Mouse (Mus musculus) lung, postnatal 0 days (tissue): ENCODE measurements at regions not wholly inside any gene's neighbourhood (a gene's known extent, or its start where the extent isn't known, plus 50 kb on each side); places are given as distances from the start of the nearest gene placed in this dataset.

Experiments used
- ATAC-seq: fragments of 200-750 bp; cut with Nextera tagmentation; 2 replicates; pipeline ENCODE4 v1.8.0; 2017; ENCODE audit warnings: moderate library complexity
- DNase-seq: peaks from one replicate; pipeline ENCODE4 v3.0.0-alpha.2; 2016; ENCODE audit warnings: low spot score
- H3K27ac ChIP-seq: fragments of 300-500 bp; sonication (generic); 2 replicates; pipeline ENCODE4 v1.5.1; 2014; ENCODE audit warnings: antibody characterized with exemption, mild to moderate bottlenecking, low read length, mixed read lengths
- H3K27me3 ChIP-seq: fragments of 300-500 bp; sonication (generic); replicated peaks from 2 replicates; pipeline ENCODE4 v1.6.1; 2014; ENCODE audit warnings: low read length, mixed read lengths; ENCODE audit not compliant: insufficient read depth
- H3K36me3 ChIP-seq: fragments of 300-500 bp; sonication (generic); 2 replicates; pipeline ENCODE4 v1.6.1; 2014; ENCODE audit warnings: low read length, mixed read lengths; ENCODE audit not compliant: insufficient read depth
- H3K4me1 ChIP-seq: fragments of 300-500 bp; sonication (generic); 2 replicates; pipeline ENCODE4 v1.6.1; 2014; ENCODE audit warnings: antibody characterized with exemption, low read depth, low read length, mixed read lengths; ENCODE audit not compliant: insufficient read depth
- H3K4me2 ChIP-seq: fragments of 300-500 bp; sonication (generic); replicated peaks from 2 replicates; pipeline ENCODE4 v1.6.1; 2014; ENCODE audit warnings: low read depth, mild to moderate bottlenecking, low read length, moderate library complexity, mixed read lengths
- H3K4me3 ChIP-seq: fragments of 300-500 bp; sonication (generic); 2 replicates; pipeline ENCODE4 v1.5.1; 2014; ENCODE audit warnings: low read depth, low read length
- H3K9ac ChIP-seq: fragments of 300-500 bp; sonication (generic); replicated peaks from 2 replicates; pipeline ENCODE4 v1.6.1; 2014; ENCODE audit warnings: low read depth, mild to moderate bottlenecking
- H3K9me3 ChIP-seq: fragments of 300-500 bp; sonication (generic); 2 replicates; pipeline ENCODE4 v1.6.1; 2016; ENCODE audit warnings: low read length, mixed read lengths
- CTCF ChIP-seq: IDR thresholded peaks from 2 replicates; pipeline ENCODE4 v1.5.1; 2016; ENCODE audit warnings: antibody characterized with exemption, mild to moderate bottlenecking
- EP300 ChIP-seq: IDR thresholded peaks from 2 replicates; pipeline ENCODE4 v1.6.1; 2016; ENCODE audit warnings: antibody characterized with exemption, mild to moderate bottlenecking, control low read depth
- WGBS: fragments of 180-500 bp; shearing (Covaris S2); extraction: QIAGEN DNeasy Blood & Tissue Kit; methylation state at CpG from one replicate; pipeline ENCODE4 v1.1.7; 2014; 5-methylcytosine and 5-hydroxymethylcytosine counted together

DNA sequence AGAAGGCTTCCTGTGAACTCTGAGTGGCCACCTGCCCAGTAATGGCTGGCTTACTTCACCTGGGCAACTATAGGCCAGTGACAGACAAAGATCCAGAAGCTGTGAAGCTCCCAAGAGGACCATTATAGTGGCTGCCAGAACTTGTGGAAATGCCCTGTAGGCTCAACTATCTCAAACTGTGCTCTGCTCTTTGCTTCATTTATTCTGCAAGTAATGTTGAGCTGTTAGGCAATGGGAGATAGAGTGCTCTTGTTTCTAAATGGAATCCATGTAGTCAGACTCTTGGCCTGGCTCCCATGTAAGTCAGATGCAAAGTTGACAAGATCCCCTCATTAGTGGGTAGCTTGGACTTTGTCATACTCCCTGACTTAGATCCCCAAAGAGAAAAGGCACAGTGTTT lies 247.3 kb downstream of the Irx2 start:
- Histone ChIP-seq H3K4me1 (no peaks in the 10 kb centered on the region), H3K27me3 (no peaks in the 10 kb centered on the region), H3K4me3 (no peak overlapping the region), H3K36me3 (no peaks in the 10 kb centered on the region), H3K27ac (no peak overlapping the region), H3K4me2 (no peak overlapping the region), H3K9ac (no peak overlapping the region), H3K9me3 (no peaks in the 10 kb centered on the region)
- no peak for DNase-seq
- no peak for ATAC-seq
- TF ChIP-seq EP300 (no peak), CTCF (no peak)

GRCm38 (mm10) chr13:72894982-72895381 lies 266.4 kb downstream of the Irx2 start:
- Histone ChIP-seq H3K9me3 (no peaks in the 10 kb centered on the region), H3K36me3 (no peaks in the 10 kb centered on the region), H3K4me1 (no peaks in the 10 kb centered on the region), H3K9ac (no peak overlapping the region), H3K27ac (no peak overlapping the region), H3K27me3 (no peaks in the 10 kb centered on the region), H3K4me3 (no peak overlapping the region), H3K4me2 (no peak overlapping the region)
- 39% methylated on average over 11 of the region's 11 CpGs for WGBS
- DNase-seq: no peak
- TF ChIP-seq CTCF: no peak
- TF ChIP-seq EP300: no peak
- no peak for ATAC-seq

DNA sequence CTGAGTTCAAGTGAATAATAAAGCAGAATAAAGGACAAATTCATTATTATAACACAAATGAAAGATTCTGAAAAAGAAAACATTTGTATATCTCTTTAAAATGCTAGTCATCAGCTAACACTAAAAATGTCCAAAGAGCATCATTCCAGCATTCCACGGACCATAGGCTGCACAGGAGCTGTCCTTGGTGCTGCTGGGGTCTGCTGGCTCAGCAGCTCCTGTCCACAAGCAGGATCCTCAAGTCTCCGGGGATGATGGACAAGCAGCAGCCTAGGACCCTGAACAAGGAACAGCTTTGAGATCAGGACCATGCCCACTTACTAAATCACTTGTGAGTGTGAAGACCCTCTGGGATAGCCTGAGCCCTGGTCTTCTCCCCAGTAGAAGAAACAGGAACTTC lies 274.0 kb downstream of the Irx2 start:
- no peak overlapping the region for H3K4me2 ChIP-seq

GRCm38 (mm10) chr13:72918895-72919294 lies 290.3 kb downstream of the Irx2 start:
- ATAC-seq (no peak), DNase-seq (no peak)
- Histone ChIP-seq H3K27ac (no peak overlapping the region), H3K4me2 (no peak overlapping the region), H3K4me3 (no peak overlapping the region), H3K36me3 (no peaks in the 10 kb centered on the region), H3K9me3 (no peaks in the 10 kb centered on the region), H3K9ac (no peak overlapping the region), H3K27me3 (no peaks in the 10 kb centered on the region), H3K4me1 (no peaks in the 10 kb centered on the region)
- no peak for TF ChIP-seq CTCF
- no peak for TF ChIP-seq EP300
- WGBS: 66% methylated on average over 4 of the region's 4 CpGs

More for the DNA sequence above, 274.0 kb downstream of the Irx2 start:
- no peak for ATAC-seq
- no peak overlapping the region for H3K27ac ChIP-seq
- H3K4me3 ChIP-seq: no peak overlapping the region
- peak; percentile 13 for DNase-seq
- TF ChIP-seq EP300 (no peak), CTCF (no peak)
- H3K27me3 ChIP-seq: no peaks in the 10 kb centered on the region
- H3K9me3 ChIP-seq: no peaks in the 10 kb centered on the region
- H3K36me3 ChIP-seq: no peaks in the 10 kb centered on the region
- 19% methylated on average over 2 of the region's 2 CpGs for WGBS
- H3K4me1 ChIP-seq: no peaks in the 10 kb centered on the region
- no peak overlapping the region for H3K9ac ChIP-seq

DNA sequence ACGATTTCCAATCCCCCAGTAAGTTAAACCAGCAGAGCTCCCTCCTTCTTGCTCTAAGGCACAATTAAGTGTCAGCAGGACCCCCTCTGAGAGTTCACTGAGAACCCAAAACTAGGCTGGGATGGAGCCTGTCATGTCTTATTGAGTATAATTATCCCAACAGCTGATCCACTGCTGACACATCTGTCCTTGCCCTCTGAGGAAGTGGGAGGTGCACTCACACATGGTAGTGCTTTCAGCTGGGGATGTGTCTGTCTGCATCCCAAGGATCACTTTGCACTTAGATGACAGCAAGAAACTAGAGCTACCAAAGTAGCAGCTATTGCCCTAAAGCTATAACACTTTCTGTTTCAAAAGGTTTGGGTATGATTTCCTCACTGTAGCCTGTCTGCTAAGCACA lies 291.7 kb downstream of the Irx2 start:
- TF ChIP-seq CTCF: no peak
- TF ChIP-seq EP300: no peak
- WGBS: 25% methylated on average over 1 of the region's 1 CpGs
- no peak for DNase-seq
- no peaks in the 10 kb centered on the region for H3K36me3 ChIP-seq
- H3K4me1 ChIP-seq: no peaks in the 10 kb centered on the region
- no peak overlapping the region for H3K9ac ChIP-seq
- H3K27me3 ChIP-seq: no peaks in the 10 kb centered on the region
- no peak overlapping the region for H3K4me3 ChIP-seq
- H3K9me3 ChIP-seq: no peaks in the 10 kb centered on the region
- no peak overlapping the region for H3K27ac ChIP-seq
- no peak overlapping the region for H3K4me2 ChIP-seq
- no peak for ATAC-seq

DNA sequence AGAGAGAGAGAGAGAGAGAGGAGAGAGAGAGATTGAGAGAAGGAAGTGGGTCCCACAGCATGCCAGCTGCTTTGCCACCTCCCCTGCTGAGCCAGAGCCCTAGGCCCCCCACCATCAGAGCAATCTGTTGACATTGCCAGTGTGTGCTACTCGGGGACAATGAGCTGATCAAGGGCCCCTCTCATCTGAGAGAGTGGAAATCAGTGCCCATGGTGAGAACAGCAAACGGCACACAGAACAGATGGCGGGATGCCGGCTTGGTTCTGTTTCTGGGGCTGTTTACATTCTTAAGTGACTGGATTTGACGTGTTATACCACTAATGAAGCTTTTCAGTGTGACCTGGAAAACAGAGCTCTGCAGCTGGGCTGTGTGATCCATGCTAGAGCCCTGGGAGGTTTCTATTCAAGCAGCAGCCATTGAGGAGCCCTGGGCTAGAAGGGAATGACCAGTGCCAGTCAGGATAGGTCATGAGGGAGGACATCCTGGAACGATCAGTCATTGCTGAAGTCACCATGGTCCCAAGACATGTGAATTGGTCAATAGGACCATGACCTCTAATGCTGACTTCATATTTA lies 296.0 kb downstream of the Irx2 start:
- Histone ChIP-seq H3K4me2 (no peak overlapping the region), H3K9ac (no peak overlapping the region), H3K4me3 (no peak overlapping the region), H3K9me3 (no peaks in the 10 kb centered on the region), H3K27ac (no peak overlapping the region), H3K4me1 (no peaks in the 10 kb centered on the region), H3K36me3 (no peaks in the 10 kb centered on the region), H3K27me3 (no peaks in the 10 kb centered on the region)
- no peak for ATAC-seq
- no peak for DNase-seq
- 14% methylated on average over 6 of the region's 6 CpGs for WGBS
- TF ChIP-seq EP300: no peak
- no peak for TF ChIP-seq CTCF

- WGBS: 70% methylated on average over 4 of the region's 4 CpGs
Observed at GRCm38 (mm10) chr13:72937246-72937645, 308.6 kb downstream of the Irx2 start.

More at GRCm38 (mm10) chr13:72937246-72937645, 308.6 kb downstream of the Irx2 start:
- Histone ChIP-seq H3K27ac (no peak overlapping the region), H3K4me1 (no peaks in the 10 kb centered on the region), H3K9me3 (no peaks in the 10 kb centered on the region), H3K36me3 (no peaks in the 10 kb centered on the region), H3K9ac (no peak overlapping the region), H3K4me2 (no peak overlapping the region), H3K4me3 (no peak overlapping the region), H3K27me3 (no peaks in the 10 kb centered on the region)
- ATAC-seq: no peak
- TF ChIP-seq CTCF (no peak), EP300 (no peak)
- no peak for DNase-seq
